Mouse (Mus musculus): ENCODE results near the gene Abi3. TPM values are rescaled to one million over a fixed set of nuclear protein-coding genes. Genes with fewer than 3 reads are reported as not detected.

Abi3 gene
- polyA plus RNA-seq, 1 experiment from 2014 or later = 17.0 TPM

DNA sequence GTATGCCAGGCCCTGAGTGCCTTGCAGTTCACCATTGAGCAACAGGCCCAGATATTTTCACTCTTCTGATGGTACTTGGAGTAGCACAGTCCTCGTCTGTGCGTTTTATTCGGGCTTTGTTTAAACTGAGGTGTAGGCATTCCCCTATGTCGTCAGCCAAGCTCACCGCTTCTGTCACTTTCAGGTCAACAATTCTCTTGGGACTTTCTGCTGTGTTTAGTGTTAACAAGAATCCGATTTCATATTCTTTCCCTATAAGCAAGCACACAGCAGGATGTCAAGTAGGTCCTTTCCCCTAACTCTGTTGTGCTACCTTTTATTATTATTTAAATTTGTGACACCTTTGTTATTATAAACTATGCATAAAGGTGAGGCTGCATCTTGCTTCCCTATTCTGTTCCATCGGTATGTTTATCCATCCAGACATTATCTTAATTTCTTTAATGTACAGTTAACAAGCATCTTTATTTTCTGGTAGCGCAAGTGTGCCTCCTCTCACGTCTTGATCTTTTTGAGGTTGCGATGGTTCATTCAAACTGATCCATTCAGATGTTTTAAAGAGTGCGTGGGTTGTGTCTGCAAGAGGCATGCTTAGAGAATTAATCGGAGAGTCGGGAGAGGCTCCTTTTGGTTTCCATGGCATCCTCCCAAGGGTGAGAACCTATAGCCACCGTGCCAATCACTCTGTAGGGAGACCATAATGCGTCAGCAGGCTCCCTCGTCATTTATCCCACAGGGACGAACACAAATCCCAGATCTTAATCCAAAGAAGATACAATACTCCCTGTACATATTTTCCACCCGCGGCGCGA is 15.6 kb upstream of the Abi3 start:
- H3K4me3 ChIP-seq = peak overlapping the region; percentile 69
- no peaks in the 10 kb centered on the region for H3K27me3 ChIP-seq (replicated peaks)
- peak overlapping the region; percentile 87 for H3K9ac ChIP-seq
- H3K4me1 ChIP-seq = peaks cover 15% of the 10 kb centered on the region
- H3K4me2 ChIP-seq = peak overlapping the region; percentile 94
- no peaks in the 10 kb centered on the region for H3K36me3 ChIP-seq
- no peak for ATAC-seq (ENCODE audit: extremely low read depth, insufficient number of reproducible peaks, low FRiP score, low TSS enrichment)
- no peaks in the 10 kb centered on the region for H3K9me3 ChIP-seq
- 22% methylated on average over 21 of the region's 21 CpGs for WGBS
- H3K27ac ChIP-seq (replicated peaks) = peak overlapping the region; percentile 94

DNA sequence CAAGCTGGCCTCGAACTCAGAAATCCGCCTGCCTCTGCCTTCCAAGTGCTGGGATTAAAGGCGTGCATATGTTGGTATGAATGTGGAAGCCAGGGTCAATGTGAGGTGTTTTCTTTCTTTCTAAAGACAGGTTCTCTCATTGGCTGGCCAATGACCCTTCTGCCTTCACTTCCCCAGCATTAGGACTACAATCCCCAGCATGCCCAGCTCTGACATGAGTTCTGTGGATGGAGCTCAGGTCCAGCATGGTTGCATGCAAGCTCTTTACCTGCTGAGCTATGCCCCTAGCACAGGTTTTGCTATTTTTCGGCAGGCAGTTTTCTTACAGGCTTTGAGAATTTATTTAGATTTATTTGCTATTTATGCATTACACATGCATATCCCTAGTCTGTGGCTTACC is 15.0 kb upstream of the Abi3 start:
- Histone ChIP-seq H3K4me2 (peak overlapping the region; percentile 94; the same call in 1 of the 2 replicates), H3K4me1 (peaks cover 15% of the 10 kb centered on the region)
- WGBS = 80% methylated on average over 4 of the region's 4 CpGs

DNA sequence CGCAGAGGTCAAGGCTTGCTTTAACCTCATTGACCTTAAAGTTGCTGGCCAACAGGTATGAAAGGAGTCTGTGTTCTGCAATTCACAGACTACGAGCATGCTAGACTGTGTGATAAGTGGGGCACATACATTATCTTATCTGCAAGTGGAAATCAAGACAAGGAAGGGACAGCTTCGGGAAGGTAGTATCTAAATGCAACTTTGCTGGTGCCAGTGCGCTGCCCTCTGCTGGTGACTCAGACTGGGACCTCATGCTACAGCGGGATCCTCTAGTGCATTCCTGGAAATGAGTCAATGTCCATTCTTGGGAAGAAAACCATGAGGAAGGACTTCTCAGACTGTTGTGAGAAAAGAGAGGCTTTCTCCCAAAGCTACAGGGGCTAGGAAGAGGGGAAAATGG is 11.4 kb upstream of the Abi3 start:
- Histone ChIP-seq H3K9me3 (no peaks in the 10 kb centered on the region), H3K4me3 (no peak overlapping the region), H3K4me1 (peaks cover 7% of the 10 kb centered on the region; the same call in 1 of the 2 replicates), H3K9ac (no peak overlapping the region), H3K27me3 (replicated peaks) (peaks cover 2% of the 10 kb centered on the region; the same call in 1 of the 2 replicates), H3K4me2 (no peak overlapping the region), H3K27ac (replicated peaks) (no peak overlapping the region), H3K36me3 (no peaks in the 10 kb centered on the region)
- no peak for ATAC-seq (ENCODE audit: extremely low read depth, insufficient number of reproducible peaks, low FRiP score, low TSS enrichment)
- WGBS = 38% methylated on average over 5 of the region's 5 CpGs

More for the DNA sequence above, 15.0 kb upstream of the Abi3 start:
- Histone ChIP-seq H3K9ac (peak overlapping the region; percentile 87; the same call in 1 of the 2 replicates), H3K4me3 (no peak overlapping the region), H3K36me3 (no peaks in the 10 kb centered on the region), H3K27me3 (replicated peaks) (no peaks in the 10 kb centered on the region), H3K9me3 (no peaks in the 10 kb centered on the region), H3K27ac (replicated peaks) (no peak overlapping the region)
- ATAC-seq (ENCODE audit: extremely low read depth, insufficient number of reproducible peaks, low FRiP score, low TSS enrichment) = no peak

DNA sequence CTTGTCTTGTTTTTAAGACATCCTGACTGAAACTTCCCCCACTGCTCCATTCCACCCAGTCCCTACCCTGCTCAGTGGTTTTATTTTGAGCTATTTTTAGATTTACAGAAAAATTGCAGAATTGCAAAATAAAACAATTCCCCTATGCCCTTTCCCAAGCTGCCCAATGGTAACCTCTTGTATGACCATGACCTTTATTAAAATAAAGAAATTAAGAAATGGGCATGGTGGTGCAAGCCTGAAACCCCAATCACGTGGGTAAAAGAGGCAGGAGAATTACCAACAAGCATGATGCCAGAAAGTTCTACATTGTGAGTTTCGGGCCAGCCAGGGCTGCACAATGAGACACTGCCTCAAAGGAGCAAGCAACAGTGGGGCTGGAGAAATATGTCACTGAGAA is 8.6 kb upstream of the Abi3 start:
- Histone ChIP-seq H3K4me2 (no peak overlapping the region), H3K4me1 (no peaks in the 10 kb centered on the region), H3K36me3 (no peaks in the 10 kb centered on the region), H3K27ac (replicated peaks) (no peak overlapping the region), H3K9me3 (no peaks in the 10 kb centered on the region), H3K27me3 (replicated peaks) (peaks cover 2% of the 10 kb centered on the region; the same call in 1 of the 2 replicates), H3K9ac (no peak overlapping the region), H3K4me3 (no peak overlapping the region)
- no peak for ATAC-seq (ENCODE audit: extremely low read depth, insufficient number of reproducible peaks, low FRiP score, low TSS enrichment)
- 65% methylated on average over 2 of the region's 2 CpGs for WGBS

DNA sequence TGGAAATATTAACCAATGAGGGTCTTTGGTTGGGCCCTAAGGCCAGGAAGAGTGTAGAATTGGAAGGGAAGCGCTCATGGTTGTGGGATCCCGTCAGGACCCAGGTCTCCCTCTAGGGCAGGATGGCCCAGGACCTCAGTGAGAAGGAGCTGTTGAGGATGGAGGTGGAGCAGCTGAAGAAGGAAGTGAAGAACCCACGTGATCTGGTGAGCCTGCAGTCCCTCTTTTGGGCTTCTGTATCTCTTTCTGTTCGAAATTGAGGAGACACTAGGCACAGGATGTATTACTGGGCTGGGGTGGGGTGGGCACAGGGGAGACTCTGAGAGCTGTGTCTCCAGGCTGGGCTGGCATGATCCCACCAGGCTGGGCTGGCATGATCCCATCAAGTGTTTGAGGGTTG is 2.7 kb upstream of the Abi3 start:
- Histone ChIP-seq H3K36me3 (no peaks in the 10 kb centered on the region), H3K9me3 (no peaks in the 10 kb centered on the region), H3K9ac (no peak overlapping the region), H3K4me3 (peak overlapping the region; percentile 37; the same call in 1 of the 2 replicates), H3K4me2 (peak overlapping the region; percentile 64), H3K27ac (replicated peaks) (no peak overlapping the region), H3K4me1 (peaks cover 16% of the 10 kb centered on the region), H3K27me3 (replicated peaks) (peaks cover 29% of the 10 kb centered on the region; the same call in 1 of the 2 replicates)
- 57% methylated on average over 4 of the region's 4 CpGs for WGBS
- ATAC-seq (ENCODE audit: extremely low read depth, insufficient number of reproducible peaks, low FRiP score, low TSS enrichment) = no peak

DNA sequence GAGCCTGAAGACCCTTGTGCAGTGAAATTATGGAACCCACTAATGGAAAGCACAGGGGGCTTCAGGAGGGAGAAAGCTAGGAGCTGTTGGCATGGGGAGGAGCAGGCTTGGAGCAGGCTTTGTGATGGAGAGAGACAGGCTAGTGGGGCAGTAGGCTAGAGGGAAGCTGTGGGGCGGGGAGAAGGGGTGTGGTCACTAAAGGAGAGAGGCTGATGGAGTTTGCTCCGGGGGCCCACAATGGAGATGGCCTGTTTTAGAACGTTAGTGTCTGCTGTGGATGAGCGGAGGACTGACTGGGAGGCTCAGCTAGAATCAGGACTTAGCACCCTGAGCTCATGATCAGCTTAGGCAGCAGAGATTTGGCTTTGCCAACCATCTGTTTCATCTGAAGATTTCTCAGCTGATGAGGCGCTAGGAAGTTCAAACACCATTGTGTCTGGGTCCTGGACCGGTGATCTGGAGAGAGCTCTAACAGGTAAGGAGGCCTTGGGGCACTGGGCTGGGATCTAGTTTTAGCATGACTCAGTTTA is 1.2 kb upstream of the Abi3 start:
- Histone ChIP-seq H3K27me3 (replicated peaks) (peaks cover 29% of the 10 kb centered on the region; the same call in 1 of the 2 replicates), H3K9ac (peak overlapping the region; percentile 48), H3K27ac (replicated peaks) (peak overlapping the region; percentile 85), H3K4me2 (peak overlapping the region; percentile 64), H3K4me1 (peaks cover 16% of the 10 kb centered on the region), H3K9me3 (no peaks in the 10 kb centered on the region), H3K36me3 (no peaks in the 10 kb centered on the region), H3K4me3 (peak overlapping the region; percentile 37)
- ATAC-seq (ENCODE audit: extremely low read depth, insufficient number of reproducible peaks, low FRiP score, low TSS enrichment) = no peak
- WGBS = 41% methylated on average over 6 of the region's 6 CpGs

DNA sequence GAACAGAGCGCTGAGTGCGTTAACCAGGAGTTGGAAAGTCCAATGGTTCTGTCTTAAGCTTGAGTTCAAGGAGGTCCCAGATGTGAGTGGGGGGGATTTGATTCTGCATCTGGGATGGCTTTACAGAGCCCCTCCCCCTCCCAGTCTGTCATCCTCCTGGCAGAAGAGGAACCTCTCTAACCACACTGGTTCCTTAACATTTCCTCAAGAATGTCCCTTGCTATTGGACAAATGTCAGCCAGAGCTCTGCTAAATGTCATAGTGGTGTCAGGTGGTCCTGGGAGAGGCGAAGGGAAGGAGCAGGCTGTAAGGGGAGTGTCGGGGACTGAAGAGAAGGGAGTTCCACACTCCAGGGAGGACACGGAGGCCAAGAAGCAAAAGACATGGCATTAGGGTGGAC is 677 bp upstream of the Abi3 start:
- no peak for ATAC-seq (ENCODE audit: extremely low read depth, insufficient number of reproducible peaks, low FRiP score, low TSS enrichment)
- H3K27ac ChIP-seq (replicated peaks) = peak overlapping the region; percentile 85
- H3K36me3 ChIP-seq = no peaks in the 10 kb centered on the region
- no peaks in the 10 kb centered on the region for H3K9me3 ChIP-seq
- H3K4me1 ChIP-seq = peaks cover 21% of the 10 kb centered on the region
- H3K27me3 ChIP-seq (replicated peaks) = peaks cover 29% of the 10 kb centered on the region; the same call in 1 of the 2 replicates
- peak overlapping the region; percentile 64 for H3K4me2 ChIP-seq
- peak overlapping the region; percentile 54 for H3K4me3 ChIP-seq
- WGBS = 45% methylated on average over 5 of the region's 5 CpGs
- 0 out of 2 replicates have a peak overlapping the region, but pooled peaks have one; percentile 48 for H3K9ac ChIP-seq

DNA sequence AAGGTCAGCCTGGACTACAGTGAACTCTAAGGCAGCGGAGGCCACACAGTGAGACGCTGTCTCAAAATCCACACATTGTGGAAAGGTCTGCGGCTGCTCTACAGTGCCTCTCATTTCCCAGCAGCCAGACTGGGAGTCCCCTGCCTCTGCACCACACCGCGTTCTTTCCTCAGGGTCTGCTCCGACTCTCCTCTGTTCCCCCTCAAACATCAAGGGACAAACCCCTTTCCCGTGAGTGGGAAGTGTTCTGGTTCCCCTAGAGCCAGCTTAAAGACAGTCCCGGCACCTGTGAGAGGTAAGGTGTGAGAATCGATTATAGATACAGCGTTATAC is 812 bp downstream of the Abi3 start:
- H3K9me3 ChIP-seq = no peaks in the 10 kb centered on the region
- peak overlapping the region; percentile 64 for H3K4me2 ChIP-seq
- peak overlapping the region; percentile 85 for H3K27ac ChIP-seq (replicated peaks)
- peaks cover 29% of the 10 kb centered on the region; the same call in 1 of the 2 replicates for H3K27me3 ChIP-seq (replicated peaks)
- WGBS = 47% methylated on average over 10 of the region's 10 CpGs
- ATAC-seq (ENCODE audit: extremely low read depth, insufficient number of reproducible peaks, low FRiP score, low TSS enrichment) = no peak
- H3K9ac ChIP-seq = peak overlapping the region; percentile 77
- H3K4me1 ChIP-seq = peaks cover 36% of the 10 kb centered on the region
- H3K4me3 ChIP-seq = peak overlapping the region; percentile 54
- no peaks in the 10 kb centered on the region for H3K36me3 ChIP-seq

DNA sequence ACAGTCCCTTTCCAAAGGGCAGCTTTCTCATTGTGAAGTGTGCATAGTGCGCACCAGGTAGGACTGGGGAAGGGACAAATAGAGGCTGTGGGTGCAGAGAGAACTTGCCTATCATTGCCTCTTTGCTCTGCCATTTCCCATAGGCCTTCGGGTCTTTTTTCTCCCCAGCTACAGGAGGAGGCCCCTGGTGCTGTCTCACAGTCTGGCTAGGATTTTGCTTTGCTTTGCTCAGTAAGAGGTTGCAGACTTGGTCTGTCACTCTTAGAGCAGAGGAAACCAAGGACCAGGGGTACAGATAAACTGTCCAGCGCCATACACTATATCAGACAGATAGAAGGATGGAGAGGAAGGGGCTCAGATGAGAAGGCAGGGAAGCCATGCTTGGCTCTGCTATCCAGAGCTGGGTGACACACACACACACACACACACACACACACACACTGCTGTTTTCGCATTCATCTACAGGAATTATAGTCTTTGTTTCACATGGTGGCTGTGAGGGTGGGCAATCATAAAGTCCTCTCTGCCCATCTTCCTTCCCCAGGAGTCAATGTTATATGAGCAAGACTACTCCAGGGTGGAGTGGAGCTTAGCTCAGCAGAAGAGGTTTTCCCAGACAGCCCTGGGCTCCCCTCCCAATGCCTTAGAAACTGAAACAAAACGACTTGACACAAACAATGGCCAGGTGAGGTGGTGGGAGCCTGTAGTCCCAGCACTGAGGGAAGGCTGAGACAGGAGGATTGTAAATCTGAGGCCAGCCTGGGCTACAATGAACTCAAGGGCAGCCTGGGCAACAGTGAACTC is 1.4 kb downstream of the Abi3 start:
- no peaks in the 10 kb centered on the region for H3K36me3 ChIP-seq
- ATAC-seq (ENCODE audit: extremely low read depth, insufficient number of reproducible peaks, low FRiP score, low TSS enrichment) = no peak
- peak overlapping the region; percentile 64 for H3K4me2 ChIP-seq
- H3K27me3 ChIP-seq (replicated peaks) = peaks cover 29% of the 10 kb centered on the region; the same call in 1 of the 2 replicates
- H3K9me3 ChIP-seq = no peaks in the 10 kb centered on the region
- peaks cover 41% of the 10 kb centered on the region for H3K4me1 ChIP-seq
- H3K9ac ChIP-seq = peak overlapping the region; percentile 77
- H3K27ac ChIP-seq (replicated peaks) = peak overlapping the region; percentile 85
- H3K4me3 ChIP-seq = peak overlapping the region; percentile 54
- 61% methylated on average over 5 of the region's 5 CpGs for WGBS

DNA sequence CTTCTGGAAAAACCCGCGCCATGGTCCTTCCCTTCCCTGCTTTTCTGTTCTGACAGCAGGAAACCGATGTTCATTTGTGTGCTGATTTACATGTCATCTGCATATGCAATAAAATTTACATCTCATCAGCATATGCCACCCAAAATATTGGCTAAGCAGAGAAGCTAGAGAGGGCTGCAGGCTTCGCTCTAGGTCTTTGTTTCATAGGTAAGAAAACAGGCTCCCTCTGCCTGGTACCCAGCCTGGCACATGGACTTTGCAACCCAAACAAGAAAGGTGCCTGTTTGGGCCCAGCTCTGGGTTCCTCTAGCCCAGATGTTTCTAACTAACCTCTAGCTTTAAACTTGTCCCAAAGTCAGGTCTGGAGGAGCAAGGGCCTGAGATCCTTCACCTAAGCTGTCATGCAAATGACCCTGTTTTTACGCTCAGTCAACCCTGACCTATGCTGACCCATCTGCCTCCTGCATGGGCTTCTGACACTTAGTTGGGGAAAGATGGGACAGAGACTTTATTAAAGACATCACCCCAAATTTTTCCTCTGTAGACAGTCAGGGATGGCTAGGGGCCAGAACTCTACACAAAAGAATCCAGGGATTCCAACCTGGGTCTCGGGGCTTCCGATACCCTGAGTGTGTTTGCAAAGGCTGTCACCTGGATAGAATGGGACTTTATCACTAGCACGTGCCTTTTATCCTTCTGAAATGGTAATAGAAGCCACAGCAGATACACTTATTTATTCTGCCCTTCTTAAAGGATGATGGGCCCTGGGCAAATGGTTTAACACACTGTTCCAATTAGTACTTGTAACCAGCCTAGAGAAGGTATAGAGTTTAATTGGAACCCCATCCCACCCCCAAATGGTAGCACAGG is 3.0 kb downstream of the Abi3 start:
- Histone ChIP-seq H3K4me3 (peak overlapping the region; percentile 54), H3K27me3 (replicated peaks) (peaks cover 39% of the 10 kb centered on the region), H3K4me2 (peak overlapping the region; percentile 64), H3K27ac (replicated peaks) (no peak overlapping the region), H3K4me1 (peaks cover 58% of the 10 kb centered on the region), H3K36me3 (no peaks in the 10 kb centered on the region), H3K9me3 (no peaks in the 10 kb centered on the region), H3K9ac (no peak overlapping the region)
- WGBS = 66% methylated on average over 8 of the region's 8 CpGs
- no peak for ATAC-seq (ENCODE audit: extremely low read depth, insufficient number of reproducible peaks, low FRiP score, low TSS enrichment)

Data from heart, embryonic 13.5 days (tissue).